Mouse (Mus musculus) hindbrain, embryonic 16.5 days (tissue): Measurements from ENCODE around the gene Carmil2. TPM values are rescaled to one million over a fixed set of nuclear protein-coding genes. Genes with fewer than 3 reads are reported as not detected.
A peak's percentile ranks its signal among the peaks of the same experiment; 100 is the strongest.

Experiments used
- ATAC-seq: fragments of 200-750 bp; cut with Nextera tagmentation; 2 replicates; pipeline ENCODE4 v1.8.0; 2017; ENCODE audit warnings: moderate TSS enrichment, moderate library complexity
- H3K27ac ChIP-seq: fragments of 300-500 bp; sonication (generic); 2 replicates; pipeline ENCODE4 v1.5.1; 2014; ENCODE audit warnings: low read depth, mild to moderate bottlenecking, control low read depth, low read length, moderate library complexity
- H3K27me3 ChIP-seq: fragments of 300-500 bp; sonication (generic); replicated peaks from 2 replicates; pipeline ENCODE4 v1.6.1; 2014; ENCODE audit warnings: low read length; ENCODE audit not compliant: control insufficient read depth, insufficient read depth
- H3K36me3 ChIP-seq: fragments of 300-500 bp; sonication (generic); 2 replicates; pipeline ENCODE4 v1.6.1; 2014; ENCODE audit warnings: mild to moderate bottlenecking, low read length, moderate library complexity, mixed read lengths; ENCODE audit not compliant: control insufficient read depth, insufficient read depth
- H3K4me1 ChIP-seq: fragments of 300-500 bp; sonication (generic); 2 replicates; pipeline ENCODE4 v1.6.1; 2014; ENCODE audit warnings: low read depth, low read length; ENCODE audit not compliant: control insufficient read depth, insufficient read depth
- H3K4me2 ChIP-seq: fragments of 300-500 bp; sonication (generic); 2 replicates; pipeline ENCODE4 v1.6.1; 2014; ENCODE audit warnings: mild to moderate bottlenecking, low read length, control low read depth, moderate library complexity
- H3K4me3 ChIP-seq: fragments of 300-500 bp; sonication (generic); 2 replicates; pipeline ENCODE4 v1.5.1; 2014; ENCODE audit warnings: mild to moderate bottlenecking, low read length, control low read depth, moderate library complexity
- H3K9ac ChIP-seq: fragments of 300-500 bp; sonication (generic); 2 replicates; pipeline ENCODE4 v1.6.1; 2014; ENCODE audit warnings: low read depth, mild to moderate bottlenecking, control low read depth, low read length, moderate library complexity
- H3K9me3 ChIP-seq: fragments of 300-500 bp; sonication (generic); 2 replicates; pipeline ENCODE4 v1.6.1; 2014; ENCODE audit warnings: mild to moderate bottlenecking, low read length, moderate library complexity; ENCODE audit not compliant: control insufficient read depth
- WGBS: fragments of 180-500 bp; shearing (Covaris S2); extraction: QIAGEN DNeasy Blood & Tissue Kit; methylation state at CpG from one replicate; pipeline ENCODE4 v1.1.7; 2014; 5-methylcytosine and 5-hydroxymethylcytosine counted together
- polyA plus RNA-seq: library from polyadenylated mRNA; unstranded; fragments of >200 nt; fragmentation: Nextera tagmentation; extraction: Ambion mirVana; gene quantifications from 2 replicates; pipeline ENCODE4 v1.2.1, GENCODE M21; 2015

The Carmil2 gene
- polyA plus RNA-seq: 22.0 and 22.1 TPM in 2 replicates

GRCm38 (mm10) chr8:105685796-105686308 lies at the start of gene Carmil2:
Carmil2 (plus strand) TSS chr8:105686274.
- H3K4me1 ChIP-seq: no peaks in the 10 kb centered on the region
- H3K9ac ChIP-seq: peak within 1 kb of the TSS; percentile 30; the same call in 1 of the 2 replicates
- peaks cover 11% of the 10 kb centered on the region for H3K36me3 ChIP-seq
- H3K9me3 ChIP-seq: no peaks in the 10 kb centered on the region
- no peak within 1 kb of the TSS for H3K27ac ChIP-seq
- 15% methylated on average over 26 of the region's 26 CpGs for WGBS
- ATAC-seq: 0 out of 2 replicates have a peak, but pooled peaks have one; percentile 12
- no peaks in the 10 kb centered on the region for H3K27me3 ChIP-seq
- no peak within 1 kb of the TSS for H3K4me3 ChIP-seq
- peak within 1 kb of the TSS; percentile 32 for H3K4me2 ChIP-seq

DNA sequence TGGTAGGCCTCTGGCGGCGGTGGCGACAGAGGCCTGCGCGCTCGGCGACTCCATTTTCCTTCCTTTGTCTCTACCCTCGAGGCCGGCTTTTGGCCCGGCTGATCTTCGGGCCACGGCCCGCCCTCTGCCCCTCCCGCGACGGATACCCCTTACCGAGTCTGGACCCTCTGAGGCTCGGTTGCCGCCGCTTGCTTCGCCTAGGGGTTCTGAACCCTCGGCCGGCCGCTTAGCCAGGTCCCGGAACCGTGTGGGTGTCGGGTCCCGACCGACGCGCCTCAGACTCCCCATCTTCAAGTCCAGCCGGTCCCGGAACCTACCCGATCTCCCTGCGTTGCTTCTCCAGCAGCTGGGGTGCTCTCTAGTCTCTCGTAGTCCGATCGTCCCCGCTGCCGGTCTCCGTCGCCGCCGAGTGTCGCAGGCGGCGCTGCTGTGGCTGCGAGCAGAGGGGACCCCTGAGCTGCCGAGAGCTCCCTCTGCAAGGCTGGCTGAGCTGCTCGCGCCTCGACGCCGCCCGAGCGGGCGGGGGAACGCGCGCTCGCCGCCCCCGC lies 49.0 kb upstream of the Carmil2 start, which contains the start of gene Agrp:
TSS of gene Agrp (minus strand) at position 431 of the 548 bp plus-strand sequence.
- WGBS: under 1% methylated on average over 55 of the region's 63 CpGs
- H3K9ac ChIP-seq: peak within 1 kb of the TSS; percentile 98
- no peaks in the 10 kb centered on the region for H3K9me3 ChIP-seq
- H3K4me2 ChIP-seq: peak within 1 kb of the TSS; percentile 89
- H3K27ac ChIP-seq: peak within 1 kb of the TSS; percentile 100
- ATAC-seq: peak; percentile 46
- no peaks in the 10 kb centered on the region for H3K27me3 ChIP-seq
- H3K4me3 ChIP-seq: peak within 1 kb of the TSS; percentile 93
- H3K4me1 ChIP-seq: peaks cover 24% of the 10 kb centered on the region
- no peaks in the 10 kb centered on the region for H3K36me3 ChIP-seq

- ATAC-seq: no peak
- peak overlapping the region; percentile 100 for H3K27ac ChIP-seq
- no peaks in the 10 kb centered on the region for H3K9me3 ChIP-seq
- no peaks in the 10 kb centered on the region for H3K27me3 ChIP-seq
- 0% methylated on average over 11 of the region's 11 CpGs for WGBS
- peaks cover 24% of the 10 kb centered on the region for H3K4me1 ChIP-seq
- H3K4me3 ChIP-seq: peak overlapping the region; percentile 93
- H3K9ac ChIP-seq: peak overlapping the region; percentile 98
- no peaks in the 10 kb centered on the region for H3K36me3 ChIP-seq
- peak overlapping the region; percentile 89 for H3K4me2 ChIP-seq
These were observed 48.5 kb upstream of the Carmil2 start for GRCm38 (mm10) chr8:105637601-105638041.

DNA sequence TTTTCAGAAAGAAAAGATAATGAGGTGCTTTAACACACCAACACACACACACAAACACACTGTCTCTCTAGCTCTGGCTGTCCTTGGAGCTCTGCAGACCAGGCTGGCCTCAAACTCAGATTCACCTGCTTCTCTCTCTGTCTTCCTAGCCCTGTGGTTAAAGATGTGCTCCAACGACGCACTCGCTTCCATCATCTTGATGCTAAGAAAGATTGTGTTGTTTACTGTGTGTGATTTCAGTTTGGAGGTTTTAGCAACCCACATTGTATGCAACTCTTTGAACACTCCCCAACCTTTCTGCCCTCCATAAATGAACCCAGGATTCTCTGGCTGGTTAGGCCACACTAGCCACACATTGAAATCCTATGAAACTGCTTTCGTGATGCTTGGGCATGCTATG lies 47.6 kb upstream of the Carmil2 start:
- Histone ChIP-seq H3K9ac (no peak overlapping the region), H3K4me2 (peak overlapping the region; percentile 89), H3K4me1 (peaks cover 24% of the 10 kb centered on the region), H3K4me3 (no peak overlapping the region), H3K9me3 (no peaks in the 10 kb centered on the region), H3K27me3 (no peaks in the 10 kb centered on the region), H3K27ac (no peak overlapping the region), H3K36me3 (no peaks in the 10 kb centered on the region)
- no peak for ATAC-seq
- 81% methylated on average over 4 of the region's 4 CpGs for WGBS

DNA sequence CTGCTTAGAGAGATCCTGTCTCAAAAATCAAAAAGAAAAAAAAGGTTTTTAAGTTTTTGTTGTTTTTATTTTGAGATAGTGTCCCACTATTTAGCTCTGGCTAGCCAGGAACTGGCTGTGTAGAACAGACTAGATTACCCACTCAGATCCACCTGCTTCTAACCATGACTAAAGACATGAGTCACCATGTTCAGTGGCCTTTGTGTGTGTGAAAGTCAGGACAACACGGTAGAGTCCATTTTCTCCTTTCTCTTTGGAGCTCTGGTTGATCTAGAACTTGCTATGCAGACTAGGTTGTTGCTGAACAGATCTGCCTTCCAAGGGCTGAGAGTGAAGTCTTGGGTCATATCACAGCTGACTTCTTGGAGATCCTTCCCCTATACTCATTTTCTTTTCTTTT lies 46.2 kb upstream of the Carmil2 start:
- 67% methylated on average over 1 of the region's 1 CpGs for WGBS
- no peak for ATAC-seq
- 0 out of 2 replicates have a peak overlapping the region, but pooled peaks have one; percentile 29 for H3K27ac ChIP-seq

GRCm38 (mm10) chr8:105640511-105640910 lies 45.6 kb upstream of the Carmil2 start:
- ATAC-seq: no peak
- H3K27ac ChIP-seq: no peak overlapping the region
- H3K4me3 ChIP-seq: no peak overlapping the region
- H3K4me2 ChIP-seq: no peak overlapping the region
- H3K9ac ChIP-seq: no peak overlapping the region
- H3K9me3 ChIP-seq: no peaks in the 10 kb centered on the region
- H3K4me1 ChIP-seq: peaks cover 19% of the 10 kb centered on the region
- WGBS: 64% methylated on average over 2 of the region's 2 CpGs
- peaks cover 5% of the 10 kb centered on the region; the same call in 1 of the 2 replicates for H3K36me3 ChIP-seq
- H3K27me3 ChIP-seq: no peaks in the 10 kb centered on the region

More for the DNA sequence above, 46.2 kb upstream of the Carmil2 start:
- H3K36me3 ChIP-seq: peaks cover 5% of the 10 kb centered on the region; the same call in 1 of the 2 replicates
- no peaks in the 10 kb centered on the region for H3K9me3 ChIP-seq
- no peak overlapping the region for H3K4me2 ChIP-seq
- no peaks in the 10 kb centered on the region for H3K27me3 ChIP-seq
- no peak overlapping the region for H3K4me3 ChIP-seq
- H3K4me1 ChIP-seq: peaks cover 24% of the 10 kb centered on the region
- H3K9ac ChIP-seq: no peak overlapping the region

GRCm38 (mm10) chr8:105645205-105645604 lies 40.9 kb upstream of the Carmil2 start:
- WGBS: 94% methylated on average over 1 of the region's 1 CpGs
- no peak overlapping the region for H3K9ac ChIP-seq
- H3K4me2 ChIP-seq: no peak overlapping the region
- H3K27ac ChIP-seq: no peak overlapping the region
- no peak for ATAC-seq
- H3K36me3 ChIP-seq: peaks cover 5% of the 10 kb centered on the region; the same call in 1 of the 2 replicates
- peaks cover under 1% of the 10 kb centered on the region; the same call in 1 of the 2 replicates for H3K4me1 ChIP-seq
- no peaks in the 10 kb centered on the region for H3K9me3 ChIP-seq
- H3K27me3 ChIP-seq: no peaks in the 10 kb centered on the region
- H3K4me3 ChIP-seq: no peak overlapping the region

DNA sequence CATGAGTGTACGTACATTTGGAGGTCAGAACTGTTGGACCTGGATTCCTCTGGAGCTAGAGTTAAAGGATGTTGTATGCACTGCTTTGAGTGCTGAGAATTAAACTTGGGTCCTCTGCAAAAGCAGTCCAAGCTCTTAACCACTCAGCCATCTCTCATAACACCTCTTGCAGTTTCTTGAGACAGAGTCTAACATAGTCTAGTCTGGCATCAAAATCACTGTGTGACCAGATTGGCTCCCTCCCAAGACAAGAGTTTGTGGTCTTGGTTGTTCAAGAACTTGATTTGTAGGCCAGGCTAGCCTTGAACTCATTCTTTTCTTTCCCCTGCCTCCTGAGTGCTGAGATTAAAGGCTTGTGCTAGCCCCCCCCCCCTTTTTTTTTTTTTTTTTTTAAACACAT lies 37.1 kb upstream of the Carmil2 start:
- Histone ChIP-seq H3K27me3 (no peaks in the 10 kb centered on the region), H3K9ac (no peak overlapping the region), H3K9me3 (no peaks in the 10 kb centered on the region), H3K4me1 (no peaks in the 10 kb centered on the region), H3K36me3 (peaks cover 10% of the 10 kb centered on the region; the same call in 1 of the 2 replicates), H3K4me2 (no peak overlapping the region), H3K27ac (no peak overlapping the region), H3K4me3 (no peak overlapping the region)
- 100% methylated on average over 1 of the region's 1 CpGs for WGBS
- ATAC-seq: no peak

- H3K9ac ChIP-seq: no peak overlapping the region
- no peak overlapping the region for H3K4me3 ChIP-seq
- H3K4me1 ChIP-seq: no peaks in the 10 kb centered on the region
- no peak for ATAC-seq
- H3K9me3 ChIP-seq: no peaks in the 10 kb centered on the region
- H3K27me3 ChIP-seq: no peaks in the 10 kb centered on the region
- no peak overlapping the region for H3K4me2 ChIP-seq
- no peak overlapping the region for H3K27ac ChIP-seq
- H3K36me3 ChIP-seq: peaks cover 5% of the 10 kb centered on the region; the same call in 1 of the 2 replicates
These were observed 28.4 kb upstream of the Carmil2 start for GRCm38 (mm10) chr8:105657641-105658040.
